Comparison of ENCODE assay signal across 8 mouse cellular contexts in genomic region chr13:101692239-101692784, GRCm38 (mm10).
DNase-seq lines count a peak whose midpoint lies in the region; ATAC-seq lines count a peak whose summit lies in the region.

No protein-coding gene starts in this region.

- H3K27ac ChIP-seq in kidney, embryonic 15.5 days: peak overlapping the region; percentile 90
- H3K27ac ChIP-seq in limb, embryonic 12.5 days: no peak overlapping the region
- H3K27ac ChIP-seq in neural tube, embryonic 13.5 days (replicated peaks): peak overlapping the region; percentile 92

- ATAC-seq in kidney, embryonic 15.5 days (replicated peaks; ENCODE audit: low FRiP score): peak; percentile 45; the same call in 1 of the 2 replicates
- ATAC-seq in limb, embryonic 12.5 days (ENCODE audit: insufficient number of reproducible peaks, insufficient read depth, low FRiP score, low TSS enrichment, low read depth): no peak; the same call in 1 of the 2 replicates
- peak; percentile 81 for ATAC-seq in neural tube, embryonic 13.5 days (ENCODE audit: low read depth)

- peak overlapping the region; percentile 23 for H3K9ac ChIP-seq in kidney, embryonic 15.5 days
- H3K9ac ChIP-seq in limb, embryonic 12.5 days (replicated peaks): 0 out of 2 replicates have a peak overlapping the region, but pooled peaks have one; percentile 40
- peak overlapping the region; percentile 86 for H3K9ac ChIP-seq in neural tube, embryonic 13.5 days

- peak overlapping the region; percentile 66 for H3K4me3 ChIP-seq in kidney, embryonic 15.5 days (replicated peaks)
- H3K4me3 ChIP-seq in limb, embryonic 12.5 days (replicated peaks): peak overlapping the region; percentile 59
- peak overlapping the region; percentile 60 for H3K4me3 ChIP-seq in neural tube, embryonic 13.5 days

- WGBS in kidney, embryonic 15.5 days: 22% methylated on average over 17 of the region's 17 CpGs
- WGBS in limb, embryonic 12.5 days: 11% methylated on average over 17 of the region's 17 CpGs
- 12% methylated on average over 17 of the region's 17 CpGs for WGBS in neural tube, embryonic 13.5 days

- no peaks in the 10 kb centered on the region for H3K27me3 ChIP-seq in kidney, embryonic 15.5 days
- peaks cover 16% of the 10 kb centered on the region for H3K27me3 ChIP-seq in limb, embryonic 12.5 days
- H3K27me3 ChIP-seq in neural tube, embryonic 13.5 days: no peaks in the 10 kb centered on the region

- peak overlapping the region; percentile 77 for H3K4me2 ChIP-seq in kidney, embryonic 15.5 days
- peak overlapping the region; percentile 97 for H3K4me2 ChIP-seq in limb, embryonic 12.5 days
- H3K4me2 ChIP-seq in neural tube, embryonic 13.5 days: peak overlapping the region; percentile 96

- H3K9me3 ChIP-seq in kidney, embryonic 15.5 days (replicated peaks): no peaks in the 10 kb centered on the region
- H3K9me3 ChIP-seq in limb, embryonic 12.5 days: no peaks in the 10 kb centered on the region
- no peaks in the 10 kb centered on the region for H3K9me3 ChIP-seq in neural tube, embryonic 13.5 days

- DNase-seq in lung, adult 18-20 months: peak; percentile 40 to 55
- no peak for DNase-seq in lung, postnatal 14 days
- DNase-seq in cerebellum, postnatal 25 days: peak; percentile 92 to 93
- DNase-seq in frontal cortex, postnatal 25 days (ENCODE audit: low spot score in 2 of 2): peak; percentile 46 to 63
- DNase-seq in ovary, postnatal 14 days (ENCODE audit: low spot score): no peak

- peaks cover 60% of the 10 kb centered on the region for H3K4me1 ChIP-seq in kidney, embryonic 15.5 days
- peaks cover 39% of the 10 kb centered on the region for H3K4me1 ChIP-seq in limb, embryonic 12.5 days (replicated peaks)
- peaks cover 59% of the 10 kb centered on the region for H3K4me1 ChIP-seq in neural tube, embryonic 13.5 days (replicated peaks)

- peaks cover 20% of the 10 kb centered on the region for H3K36me3 ChIP-seq in kidney, embryonic 15.5 days
- H3K36me3 ChIP-seq in limb, embryonic 12.5 days: peaks cover 15% of the 10 kb centered on the region
- peaks cover 20% of the 10 kb centered on the region for H3K36me3 ChIP-seq in neural tube, embryonic 13.5 days

Comparison
In these comparisons a context has a peak if more than half of its experiments do, and no peak if none do; other contexts are left out.
1. DNase-seq: peak in lung, adult 18-20 months (2 of 2), cerebellum, postnatal 25 days (2 of 2) and frontal cortex, postnatal 25 days (2 of 2); none in lung, postnatal 14 days (single experiment) and ovary, postnatal 14 days (single experiment).
2. H3K9ac ChIP-seq: peak in every context shown above with its lines; median percentile 86 in neural tube, embryonic 13.5 days; 40 in limb, embryonic 12.5 days; 23 in kidney, embryonic 15.5 days.
3. Peak in every context shown above with its lines, with median percentiles within 50 percentile points of each other: H3K4me2 ChIP-seq and H3K4me3 ChIP-seq.